Mouse (Mus musculus): Measurements from ENCODE around the gene Car14. TPM values are rescaled to one million over a fixed set of nuclear protein-coding genes. Genes with fewer than 3 reads are reported as not detected.

The Car14 gene
- polyA plus RNA-seq, 1 experiment from 2014 or later = 36.5 TPM

- H3K36me3 ChIP-seq (ENCODE audit: control insufficient read depth, insufficient read depth, low read length) = no peaks in the 10 kb centered on the region
- H3K27ac ChIP-seq (ENCODE audit: low read depth, low read length) = peak within 1 kb of the TSS; percentile 63
- H3K4me3 ChIP-seq (ENCODE audit: low read depth, low read length) = peak within 1 kb of the TSS; percentile 13; the same call in 1 of the 2 replicates
- DNase-seq (ENCODE audit: low spot score) (peak; percentile 36), ATAC-seq (ENCODE audit: insufficient read depth, low FRiP score, low TSS enrichment) (no peak)
- H3K4me1 ChIP-seq (ENCODE audit: control insufficient read depth, insufficient read depth, low read length) = peaks cover 9% of the 10 kb centered on the region
- H3K9me3 ChIP-seq (ENCODE audit: control insufficient read depth, low read length) = no peaks in the 10 kb centered on the region
- no peaks in the 10 kb centered on the region for H3K27me3 ChIP-seq (ENCODE audit: control insufficient read depth, insufficient read depth, low read length)
- 16% methylated on average over 12 of the region's 12 CpGs for WGBS
- peak within 1 kb of the TSS; percentile 28 for H3K4me2 ChIP-seq (ENCODE audit: low read depth)
- H3K9ac ChIP-seq (ENCODE audit: low read length) = peak within 1 kb of the TSS; percentile 29
Observed at GRCm38 (mm10) chr3:95891211-95892065, 13.1 kb downstream of the Car14 start, which contains the start of gene BC028528. Gene BC028528, minus strand, starts transcription at chr3:95892005.

GRCm38 (mm10) chr3:95889664-95890063, 14.8 kb downstream of the Car14 start:
- no peaks in the 10 kb centered on the region for H3K36me3 ChIP-seq (ENCODE audit: control insufficient read depth, insufficient read depth, low read length)
- ATAC-seq (ENCODE audit: insufficient read depth, low FRiP score, low TSS enrichment) (no peak), DNase-seq (ENCODE audit: low spot score) (no peak)
- H3K4me3 ChIP-seq (ENCODE audit: low read depth, low read length) = no peak overlapping the region
- H3K27ac ChIP-seq (ENCODE audit: low read depth, low read length) = no peak overlapping the region
- no peak overlapping the region for H3K9ac ChIP-seq (ENCODE audit: low read length)
- no peak overlapping the region for H3K4me2 ChIP-seq (ENCODE audit: low read depth)
- H3K4me1 ChIP-seq (ENCODE audit: control insufficient read depth, insufficient read depth, low read length) = peaks cover 9% of the 10 kb centered on the region
- 73% methylated on average over 3 of the region's 3 CpGs for WGBS
- H3K27me3 ChIP-seq (ENCODE audit: control insufficient read depth, insufficient read depth, low read length) = no peaks in the 10 kb centered on the region
- no peaks in the 10 kb centered on the region for H3K9me3 ChIP-seq (ENCODE audit: control insufficient read depth, low read length)

DNA sequence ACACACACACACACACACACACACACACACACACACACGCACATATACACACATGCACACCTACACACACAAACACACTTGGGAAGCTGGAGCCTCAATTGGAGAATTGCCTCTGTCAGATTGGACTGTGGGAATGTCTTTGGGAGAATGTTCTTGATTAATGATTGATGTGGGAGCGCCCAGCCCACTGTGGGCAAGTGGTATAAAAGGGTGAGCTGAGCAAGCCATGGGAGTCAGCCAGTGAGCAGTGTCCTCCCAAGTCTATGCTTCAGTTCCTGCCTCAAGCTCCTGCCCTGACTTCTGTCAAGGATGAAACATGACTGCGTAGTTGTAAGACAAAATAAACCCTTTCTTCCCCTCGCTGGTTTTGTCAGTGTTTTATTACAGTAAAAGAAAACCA, 16.9 kb downstream of the Car14 start:
- no peaks in the 10 kb centered on the region for H3K9me3 ChIP-seq (ENCODE audit: control insufficient read depth, low read length)
- H3K27ac ChIP-seq (ENCODE audit: low read depth, low read length) = no peak overlapping the region
- no peak overlapping the region for H3K9ac ChIP-seq (ENCODE audit: low read length)
- DNase-seq (ENCODE audit: low spot score) (no peak), ATAC-seq (ENCODE audit: insufficient read depth, low FRiP score, low TSS enrichment) (no peak)
- H3K36me3 ChIP-seq (ENCODE audit: control insufficient read depth, insufficient read depth, low read length) = no peaks in the 10 kb centered on the region
- H3K27me3 ChIP-seq (ENCODE audit: control insufficient read depth, insufficient read depth, low read length) = no peaks in the 10 kb centered on the region
- no peak overlapping the region for H3K4me2 ChIP-seq (ENCODE audit: low read depth)
- H3K4me1 ChIP-seq (ENCODE audit: control insufficient read depth, insufficient read depth, low read length) = peaks cover 8% of the 10 kb centered on the region; the same call in 1 of the 2 replicates
- no peak overlapping the region for H3K4me3 ChIP-seq (ENCODE audit: low read depth, low read length)
- WGBS = 71% methylated on average over 4 of the region's 4 CpGs

- Histone ChIP-seq H3K9me3 (ENCODE audit: control insufficient read depth, low read length) (no peaks in the 10 kb centered on the region), H3K36me3 (ENCODE audit: control insufficient read depth, insufficient read depth, low read length) (no peaks in the 10 kb centered on the region), H3K9ac (ENCODE audit: low read length) (no peak overlapping the region), H3K4me2 (ENCODE audit: low read depth) (no peak overlapping the region), H3K27ac (ENCODE audit: low read depth, low read length) (no peak overlapping the region), H3K4me1 (ENCODE audit: control insufficient read depth, insufficient read depth, low read length) (peaks cover 6% of the 10 kb centered on the region; the same call in 1 of the 2 replicates), H3K27me3 (ENCODE audit: control insufficient read depth, insufficient read depth, low read length) (no peaks in the 10 kb centered on the region), H3K4me3 (ENCODE audit: low read depth, low read length) (no peak overlapping the region)
- DNase-seq (ENCODE audit: low spot score) (no peak), ATAC-seq (ENCODE audit: insufficient read depth, low FRiP score, low TSS enrichment) (no peak)
- WGBS = 83% methylated on average over 5 of the region's 5 CpGs
Observed at GRCm38 (mm10) chr3:95884400-95884799, 20.1 kb downstream of the Car14 start.

DNA sequence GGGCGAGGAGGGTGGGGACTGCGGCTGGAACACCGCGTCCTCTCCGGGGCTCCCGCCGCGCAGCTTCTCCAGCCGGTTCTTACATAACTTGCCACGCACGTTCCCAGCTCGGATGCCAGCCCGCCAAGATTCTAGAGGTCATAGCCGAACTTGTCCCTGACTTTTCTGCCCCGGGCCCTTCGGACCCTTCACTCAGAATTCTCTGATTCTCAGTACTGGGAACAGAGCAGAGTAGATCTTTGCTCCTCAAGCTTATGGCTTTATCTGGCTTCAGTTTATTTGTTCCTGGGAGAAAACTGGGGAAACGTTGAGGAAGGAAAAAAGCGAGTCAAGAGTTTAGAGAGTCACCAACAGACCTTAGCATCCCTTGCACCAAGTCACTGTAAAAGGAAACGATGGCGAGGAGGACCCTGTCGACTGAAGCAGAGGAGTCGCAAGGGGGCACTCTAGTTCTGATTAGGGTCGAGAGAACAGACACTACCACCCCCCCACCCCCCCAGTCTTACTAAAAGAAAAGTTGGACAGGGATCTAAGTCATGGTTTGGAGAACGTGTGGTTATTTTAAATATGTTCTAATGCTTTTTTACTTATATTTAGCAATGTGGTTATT, 21.6 kb downstream of the Car14 start:
- Histone ChIP-seq H3K4me2 (ENCODE audit: low read depth) (peak overlapping the region; percentile 63), H3K36me3 (ENCODE audit: control insufficient read depth, insufficient read depth, low read length) (no peaks in the 10 kb centered on the region), H3K27ac (ENCODE audit: low read depth, low read length) (no peak overlapping the region), H3K4me1 (ENCODE audit: control insufficient read depth, insufficient read depth, low read length) (peaks cover 6% of the 10 kb centered on the region; the same call in 1 of the 2 replicates), H3K9me3 (ENCODE audit: control insufficient read depth, low read length) (no peaks in the 10 kb centered on the region), H3K9ac (ENCODE audit: low read length) (peak overlapping the region; percentile 20), H3K4me3 (ENCODE audit: low read depth, low read length) (peak overlapping the region; percentile 46), H3K27me3 (ENCODE audit: control insufficient read depth, insufficient read depth, low read length) (no peaks in the 10 kb centered on the region)
- 2% methylated on average over 24 of the region's 24 CpGs for WGBS
- ATAC-seq (ENCODE audit: insufficient read depth, low FRiP score, low TSS enrichment) (no peak; the same call in 1 of the 2 replicates), DNase-seq (ENCODE audit: low spot score) (peak; percentile 73)

GRCm38 (mm10) chr3:95881979-95882815, 22.3 kb downstream of the Car14 start, which contains the start of gene Ciart:
Gene Ciart, minus strand, starts transcription at chr3:95882251.
- Histone ChIP-seq H3K36me3 (ENCODE audit: control insufficient read depth, insufficient read depth, low read length) (no peaks in the 10 kb centered on the region), H3K27me3 (ENCODE audit: control insufficient read depth, insufficient read depth, low read length) (no peaks in the 10 kb centered on the region), H3K4me2 (ENCODE audit: low read depth) (peak within 1 kb of the TSS; percentile 63), H3K9me3 (ENCODE audit: control insufficient read depth, low read length) (no peaks in the 10 kb centered on the region), H3K27ac (ENCODE audit: low read depth, low read length) (no peak within 1 kb of the TSS), H3K4me1 (ENCODE audit: control insufficient read depth, insufficient read depth, low read length) (peaks cover 6% of the 10 kb centered on the region; the same call in 1 of the 2 replicates), H3K4me3 (ENCODE audit: low read depth, low read length) (peak within 1 kb of the TSS; percentile 46), H3K9ac (ENCODE audit: low read length) (peak within 1 kb of the TSS; percentile 41)
- ATAC-seq (ENCODE audit: insufficient read depth, low FRiP score, low TSS enrichment) = peak; percentile 99
- DNase-seq (ENCODE audit: low spot score) = peak; percentile 95
- under 1% methylated on average over 66 of the region's 66 CpGs for WGBS

DNA sequence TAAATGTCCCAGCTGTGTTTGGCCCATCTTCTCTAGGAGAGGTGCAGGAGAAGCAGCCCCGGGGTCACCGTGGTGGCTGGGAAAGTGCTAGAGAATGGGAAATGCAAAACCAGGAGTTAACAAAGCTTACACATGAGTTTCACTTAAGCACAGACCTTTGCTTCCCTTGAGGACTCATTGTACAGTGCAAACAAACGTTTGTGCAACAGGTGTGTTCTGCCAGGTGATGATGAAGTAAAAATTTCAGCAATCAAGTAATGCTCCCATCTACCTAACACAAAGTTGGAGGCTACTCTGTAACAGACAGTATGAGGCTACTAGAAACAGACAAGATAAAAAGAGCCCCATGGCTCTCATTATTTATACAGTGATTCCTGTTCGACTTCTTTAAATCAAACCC, 25.4 kb downstream of the Car14 start:
- no peak for ATAC-seq (ENCODE audit: insufficient read depth, low FRiP score, low TSS enrichment)
- 90% methylated on average over 4 of the region's 4 CpGs for WGBS

GRCm38 (mm10) chr3:95872048-95872447, 32.4 kb downstream of the Car14 start:
- Histone ChIP-seq H3K36me3 (ENCODE audit: control insufficient read depth, insufficient read depth, low read length) (peaks cover 3% of the 10 kb centered on the region; the same call in 1 of the 2 replicates), H3K27me3 (ENCODE audit: control insufficient read depth, insufficient read depth, low read length) (no peaks in the 10 kb centered on the region), H3K27ac (ENCODE audit: low read depth, low read length) (no peak overlapping the region), H3K9ac (ENCODE audit: low read length) (peak overlapping the region; percentile 7), H3K4me2 (ENCODE audit: low read depth) (peak overlapping the region; percentile 70), H3K4me1 (ENCODE audit: control insufficient read depth, insufficient read depth, low read length) (peaks cover 8% of the 10 kb centered on the region), H3K9me3 (ENCODE audit: control insufficient read depth, low read length) (no peaks in the 10 kb centered on the region), H3K4me3 (ENCODE audit: low read depth, low read length) (peak overlapping the region; percentile 58)
- 86% methylated on average over 7 of the region's 7 CpGs for WGBS
- no peak for ATAC-seq (ENCODE audit: insufficient read depth, low FRiP score, low TSS enrichment)
- no peak for DNase-seq (ENCODE audit: low spot score)

More for the DNA sequence above, 25.4 kb downstream of the Car14 start:
- H3K36me3 ChIP-seq (ENCODE audit: control insufficient read depth, insufficient read depth, low read length) = no peaks in the 10 kb centered on the region
- peaks cover 6% of the 10 kb centered on the region; the same call in 1 of the 2 replicates for H3K4me1 ChIP-seq (ENCODE audit: control insufficient read depth, insufficient read depth, low read length)
- DNase-seq (ENCODE audit: low spot score) = no peak
- H3K9ac ChIP-seq (ENCODE audit: low read length) = no peak overlapping the region
- no peaks in the 10 kb centered on the region for H3K27me3 ChIP-seq (ENCODE audit: control insufficient read depth, insufficient read depth, low read length)
- H3K9me3 ChIP-seq (ENCODE audit: control insufficient read depth, low read length) = no peaks in the 10 kb centered on the region
- no peak overlapping the region for H3K4me3 ChIP-seq (ENCODE audit: low read depth, low read length)
- no peak overlapping the region for H3K27ac ChIP-seq (ENCODE audit: low read depth, low read length)
- H3K4me2 ChIP-seq (ENCODE audit: low read depth) = no peak overlapping the region

All from neural tube, embryonic 11.5 days (tissue).